Mouse (Mus musculus) lung, postnatal 4 days (tissue): ENCODE results near the gene Elavl4.

Source experiments
- DNase-seq, 2 experiments: peaks; one replicate each; pipeline ENCODE4 v3.0.0; 2021

Gene Elavl4

GRCm38 (mm10) chr4:110264345-110264943 is 87.3 kb downstream of the Elavl4 start:
- DNase-seq, result no peak

GRCm38 (mm10) chr4:110257360-110257759 is 94.3 kb downstream of the Elavl4 start:
- DNase-seq, result no peak

DNA sequence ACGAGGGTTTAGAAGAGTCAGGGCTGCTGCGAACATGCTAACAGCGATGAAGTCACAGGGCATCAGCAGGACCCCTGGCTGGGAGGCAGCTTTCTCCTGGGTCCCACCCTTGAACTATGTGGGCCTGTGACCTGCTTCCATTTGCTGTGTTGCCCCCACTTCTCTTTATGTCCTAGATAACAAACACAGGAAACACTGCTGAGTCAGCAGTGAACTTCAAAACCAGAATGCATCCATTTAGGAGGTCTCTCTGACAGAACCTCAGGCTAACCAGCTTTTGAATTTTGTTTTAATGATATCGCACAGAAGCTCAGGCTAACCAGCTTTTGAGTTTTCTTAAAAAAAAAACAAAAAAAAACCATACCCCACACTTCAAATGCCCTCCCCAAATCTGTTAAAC is 96.1 kb downstream of the Elavl4 start:
- no peak for DNase-seq

GRCm38 (mm10) chr4:110250055-110250454 is 101.7 kb downstream of the Elavl4 start:
- DNase-seq, result no peak

- DNase-seq, result no peak
Measured at GRCm38 (mm10) chr4:110242879-110243278, 108.8 kb downstream of the Elavl4 start.

DNA sequence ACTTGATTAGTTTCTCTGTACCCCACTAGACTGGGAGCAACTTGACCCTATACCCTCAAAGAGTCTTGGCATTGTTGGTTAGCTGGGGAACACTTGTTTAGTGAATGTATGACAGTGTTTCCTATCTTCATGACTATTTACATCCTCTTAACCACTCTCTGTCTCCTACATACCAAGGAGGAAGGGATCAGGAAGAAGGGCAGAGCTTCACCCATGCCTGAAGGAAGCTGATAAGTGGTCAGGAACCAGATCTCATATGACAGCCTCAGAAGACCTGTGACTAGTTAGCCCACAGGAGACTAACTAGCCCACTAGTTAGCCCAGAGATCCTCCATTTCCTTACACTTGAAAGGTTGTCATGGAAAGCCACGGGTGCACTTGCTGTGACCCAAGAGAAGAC is 117.2 kb downstream of the Elavl4 start:
- DNase-seq, result no peak

DNA sequence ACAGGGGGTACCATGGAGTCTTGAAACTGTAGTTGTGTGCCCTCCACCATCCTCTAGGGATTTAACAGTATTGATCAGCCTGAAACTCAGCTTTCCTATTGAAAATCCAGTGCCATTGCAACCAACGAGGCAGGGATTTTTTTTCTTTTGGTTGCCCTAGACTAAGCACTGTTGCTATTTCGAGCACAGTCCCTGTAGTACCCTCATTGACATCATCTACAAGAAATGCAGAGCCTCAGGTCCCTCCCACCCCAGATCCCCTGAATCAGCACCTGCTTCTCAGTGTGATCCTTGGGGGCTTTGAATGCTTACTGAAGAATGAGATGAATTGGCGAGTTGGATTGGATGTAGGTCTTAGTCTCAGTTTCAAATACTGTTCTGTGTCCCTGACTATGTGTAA is 119.4 kb downstream of the Elavl4 start:
- DNase-seq, result no peak

GRCm38 (mm10) chr4:110231799-110232198 is 119.9 kb downstream of the Elavl4 start:
- no peak for DNase-seq

- DNase-seq, result no peak
Measured at GRCm38 (mm10) chr4:110229652-110230051, 122.1 kb downstream of the Elavl4 start.

GRCm38 (mm10) chr4:110229238-110229637 is 122.5 kb downstream of the Elavl4 start:
- DNase-seq, result no peak

DNA sequence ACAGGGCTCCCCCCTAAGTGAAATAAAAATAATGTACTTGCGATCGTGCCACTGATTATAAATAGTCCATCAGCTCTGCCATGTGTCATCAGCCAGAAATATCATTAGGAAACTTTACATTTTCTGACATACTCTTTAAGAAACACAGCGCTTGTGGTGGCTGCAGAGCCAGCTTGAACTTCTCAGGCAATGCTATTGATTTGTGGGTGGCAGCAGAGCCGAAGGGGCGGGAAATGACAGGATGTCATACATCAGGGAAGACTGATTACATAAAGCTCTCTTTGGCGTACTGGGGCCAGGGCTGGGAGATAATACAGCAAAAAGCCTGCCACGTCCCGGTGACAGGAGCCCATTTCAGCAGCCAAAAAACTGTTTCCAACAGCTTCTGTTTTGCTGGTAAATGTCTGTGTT is 124.1 kb downstream of the Elavl4 start:
- DNase-seq, result no peak

DNA sequence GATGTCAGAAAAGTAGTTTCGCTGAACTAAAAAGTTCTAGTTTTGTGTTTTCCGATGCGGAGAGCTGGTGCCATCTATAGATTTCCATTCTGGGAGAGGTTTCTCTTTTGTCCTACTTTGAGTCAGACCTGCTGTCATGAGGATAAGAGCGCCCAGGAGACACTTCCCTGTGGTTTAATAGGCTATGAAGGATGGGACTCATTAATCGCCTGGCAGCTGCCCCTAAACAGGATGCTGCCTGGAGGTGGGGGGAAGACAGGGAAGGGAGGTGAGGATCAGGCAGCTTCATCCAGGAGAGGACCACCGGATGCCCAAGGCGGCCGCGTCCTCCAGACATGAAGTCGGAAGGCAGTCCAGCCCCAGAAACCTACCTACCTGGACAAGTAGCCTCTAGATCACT is 126.2 kb downstream of the Elavl4 start:
- DNase-seq, result no peak

DNA sequence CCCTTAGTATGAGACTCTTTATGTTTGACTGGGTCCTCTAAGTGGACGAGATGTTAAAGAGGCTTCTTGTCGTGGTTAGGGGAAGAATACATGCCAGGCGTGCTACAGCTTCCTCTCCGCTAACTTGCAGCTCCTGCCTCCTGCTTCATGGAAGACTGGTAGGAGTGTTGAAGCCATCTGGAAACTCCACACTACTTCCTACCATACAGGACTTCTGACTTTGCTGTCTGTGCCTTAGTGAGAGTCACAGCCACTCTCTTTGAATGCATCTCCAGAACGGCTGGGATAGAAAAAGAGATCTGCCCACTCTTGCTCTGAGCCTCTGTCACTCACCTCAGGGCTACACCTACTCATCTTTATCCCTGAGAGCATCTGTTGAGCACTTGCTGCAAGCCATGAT is 132.9 kb downstream of the Elavl4 start:
- no peak for DNase-seq

GRCm38 (mm10) chr4:110217553-110217952 is 134.2 kb downstream of the Elavl4 start:
- no peak for DNase-seq

- no peak for DNase-seq
Measured at GRCm38 (mm10) chr4:110214543-110214942, 137.2 kb downstream of the Elavl4 start.

DNA sequence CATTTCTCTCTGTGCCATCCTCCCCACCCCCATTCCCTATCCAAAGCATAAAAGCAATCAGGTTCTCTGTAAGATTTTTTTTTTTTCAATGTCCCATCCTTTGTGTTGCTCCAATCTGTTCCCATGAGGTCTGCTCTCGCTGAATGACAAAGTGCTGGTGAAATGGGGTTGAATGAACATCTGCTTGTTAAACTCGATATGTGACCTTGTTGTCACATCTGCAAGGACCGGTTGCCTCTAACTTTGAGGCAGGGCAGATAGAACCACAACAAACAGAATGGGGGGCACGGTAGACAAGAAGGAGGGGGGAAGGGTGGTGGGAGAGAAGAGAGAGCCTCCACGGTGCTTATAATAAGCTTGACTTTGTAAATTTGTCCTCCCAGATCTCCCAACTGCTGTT is 138.0 kb downstream of the Elavl4 start:
- DNase-seq, result no peak

GRCm38 (mm10) chr4:110210246-110210645 is 141.5 kb downstream of the Elavl4 start:
- no peak for DNase-seq

DNA sequence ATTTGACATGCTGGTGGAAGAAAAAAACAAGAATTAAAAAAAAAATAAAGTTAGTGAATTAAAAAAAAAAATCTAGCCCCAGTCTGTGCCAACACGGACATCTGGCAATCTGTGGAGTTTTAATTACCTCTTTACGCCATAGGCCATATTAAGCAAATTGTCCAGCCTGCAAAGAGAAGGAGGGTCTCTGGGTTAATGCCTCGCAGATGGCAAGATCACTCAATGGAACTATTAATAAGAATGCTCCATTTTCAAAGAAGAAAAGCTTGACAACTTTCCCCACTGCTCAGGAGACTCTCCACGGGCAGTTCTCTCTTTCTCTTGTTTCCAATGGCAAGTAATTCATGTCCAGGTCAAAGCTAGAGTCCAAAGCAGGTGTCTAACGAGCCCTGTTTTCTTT is 142.1 kb downstream of the Elavl4 start:
- DNase-seq, result no peak

GRCm38 (mm10) chr4:110201680-110202079 is 150.0 kb downstream of the Elavl4 start:
- no peak for DNase-seq

DNA sequence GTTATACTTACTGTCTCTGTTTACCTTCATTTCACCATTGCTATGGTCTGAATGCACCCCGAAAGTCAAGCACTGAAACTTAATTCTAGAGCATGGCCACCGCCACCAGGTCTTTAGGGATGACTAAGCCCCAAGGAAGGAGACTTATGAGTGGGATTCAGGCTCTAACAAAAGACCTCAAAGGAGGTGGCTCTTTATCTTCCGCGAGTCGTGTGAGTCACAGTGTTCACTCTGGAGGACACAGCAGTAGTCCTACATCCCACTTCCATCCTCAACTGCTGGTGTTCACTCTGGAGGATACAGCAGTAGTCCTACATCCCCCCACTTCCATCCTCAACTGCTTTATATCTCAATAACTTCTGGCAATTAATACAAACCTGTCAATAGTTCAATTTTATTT is 151.8 kb downstream of the Elavl4 start:
- no peak for DNase-seq

DNA sequence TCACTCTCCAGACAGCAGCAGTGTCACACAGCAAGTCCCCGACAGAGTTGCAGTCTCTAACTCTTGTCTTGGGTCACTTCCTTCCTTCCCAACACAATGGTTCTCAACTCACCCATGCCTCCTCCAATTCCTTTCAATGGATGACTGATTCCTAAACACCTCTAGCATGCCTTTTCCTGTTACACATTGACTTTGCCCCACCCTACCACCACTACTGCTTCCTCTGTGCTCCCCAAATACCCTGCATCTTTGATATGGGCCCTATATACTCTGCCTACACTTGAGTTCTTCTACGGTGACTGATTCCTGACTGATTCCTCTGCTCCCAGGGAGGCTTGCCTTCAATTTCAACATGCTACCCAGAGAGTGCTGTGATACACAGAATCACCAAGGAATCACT is 153.1 kb downstream of the Elavl4 start:
- no peak for DNase-seq

DNA sequence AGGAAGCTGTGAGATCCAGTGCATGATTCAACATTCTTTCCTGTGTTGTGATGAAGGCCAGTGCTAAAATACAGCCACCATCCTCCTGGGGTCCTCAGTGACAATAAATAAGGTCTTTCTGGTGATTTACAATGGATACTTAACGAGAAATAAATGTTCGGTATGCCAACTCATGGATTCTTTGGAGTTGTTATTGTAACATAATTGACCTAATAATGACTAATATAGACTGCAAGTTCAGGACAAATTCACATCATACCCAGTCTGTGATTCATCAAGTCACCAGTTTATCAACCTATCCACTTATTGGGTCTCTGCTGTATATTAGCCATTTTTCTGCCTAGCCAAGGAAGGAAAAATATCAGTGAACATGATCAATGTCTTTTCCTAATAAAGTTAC is 174.4 kb downstream of the Elavl4 start:
- DNase-seq, result no peak

DNA sequence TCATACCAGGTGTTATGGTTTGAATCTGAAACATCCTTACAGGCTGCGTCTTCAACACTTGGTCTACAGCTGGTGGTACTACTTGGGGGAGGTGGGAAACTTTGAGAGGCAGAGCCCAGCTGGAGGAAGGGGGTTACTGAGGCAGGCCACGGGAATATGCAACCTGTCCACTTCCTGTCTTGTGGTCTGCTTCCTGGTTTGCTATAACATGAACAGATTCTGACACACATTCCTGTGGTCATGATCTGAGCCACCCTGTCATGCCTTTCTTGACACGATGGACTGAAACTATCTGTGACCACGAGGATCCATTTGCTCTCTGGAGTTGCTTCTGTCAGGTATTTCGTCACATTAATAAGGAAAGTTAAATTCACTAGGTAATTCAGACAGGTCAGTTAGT is 179.7 kb downstream of the Elavl4 start:
- no peak for DNase-seq

- no peak for DNase-seq
Measured at GRCm38 (mm10) chr4:110165217-110165616, 186.5 kb downstream of the Elavl4 start.

GRCm38 (mm10) chr4:110161600-110161999 is 190.1 kb downstream of the Elavl4 start:
- no peak for DNase-seq
